Mouse (Mus musculus) heart, embryonic 14.5 days (tissue): Measurements from ENCODE around the gene Herpud2. TPM values are rescaled to one million over a fixed set of nuclear protein-coding genes. Genes with fewer than 3 reads are reported as not detected.

Source experiments
- ATAC-seq: fragments of 200-750 bp; cut with Nextera tagmentation; 2 replicates; pipeline ENCODE4 v1.8.0; 2017; ENCODE audit warnings: low read depth, moderate TSS enrichment; ENCODE audit not compliant: insufficient number of reproducible peaks, insufficient read depth, low FRiP score
- H3K27ac ChIP-seq, 2 experiments: fragments of 200-500 bp in 1 of 2; fragments of 300-500 bp in 1 of 2; sonication (generic) in 1 of 2; replicated peaks in 1 of 2; 2 replicates each; pipeline ENCODE4 v1.5.1; 2012 to 2014; ENCODE audit warnings: low read depth in 2 of 2, low read length in 2 of 2, control low read depth in 1 of 2, mild to moderate bottlenecking in 1 of 2, mixed read lengths in 1 of 2; ENCODE audit not compliant: control insufficient read depth in 1 of 2, insufficient read depth in 1 of 2
- H3K27me3 ChIP-seq: fragments of 300-500 bp; sonication (generic); 2 replicates; pipeline ENCODE4 v1.6.1; 2014; ENCODE audit warnings: mild to moderate bottlenecking, low read length, control low read depth; ENCODE audit not compliant: control insufficient read depth, insufficient read depth
- H3K36me3 ChIP-seq: fragments of 300-500 bp; sonication (generic); 2 replicates; pipeline ENCODE4 v1.6.1; 2014; ENCODE audit warnings: mild to moderate bottlenecking, control low read depth, low read length, mixed read lengths; ENCODE audit not compliant: control insufficient read depth, insufficient read depth
- H3K4me1 ChIP-seq, 2 experiments: fragments of 200-500 bp in 1 of 2; fragments of 300-500 bp in 1 of 2; sonication (generic) in 1 of 2; 2 replicates each; pipeline ENCODE4 v1.6.1; 2012 to 2014; ENCODE audit warnings: low read length in 2 of 2, control low read depth in 1 of 2, mixed read lengths in 1 of 2; ENCODE audit not compliant: control insufficient read depth in 2 of 2, insufficient read depth in 2 of 2
- H3K4me2 ChIP-seq: fragments of 300-500 bp; sonication (generic); 2 replicates; pipeline ENCODE4 v1.6.1; 2014; ENCODE audit warnings: mild to moderate bottlenecking, low read length
- H3K4me3 ChIP-seq, 2 experiments: fragments of 200-500 bp in 1 of 2; fragments of 300-500 bp in 1 of 2; sonication (generic) in 1 of 2; 2 replicates each; pipeline ENCODE4 v1.5.1; 2012 to 2014; ENCODE audit warnings: low read length in 2 of 2, mild to moderate bottlenecking in 2 of 2, control low read depth in 1 of 2, low read depth in 1 of 2, moderate library complexity in 1 of 2; ENCODE audit not compliant: control insufficient read depth in 1 of 2, insufficient read depth in 1 of 2
- H3K9ac ChIP-seq: fragments of 300-500 bp; sonication (generic); 2 replicates; pipeline ENCODE4 v1.6.1; 2014; ENCODE audit warnings: mild to moderate bottlenecking, low read length
- H3K9me3 ChIP-seq: fragments of 300-500 bp; sonication (generic); 2 replicates; pipeline ENCODE4 v1.6.1; 2016; ENCODE audit warnings: low read length, control low read depth; ENCODE audit not compliant: control insufficient read depth
- WGBS: fragments of 180-500 bp; shearing (Covaris S2); extraction: QIAGEN DNeasy Blood & Tissue Kit; methylation state at CpG from one replicate; pipeline ENCODE4 v1.1.7; 2014; 5-methylcytosine and 5-hydroxymethylcytosine counted together
- polyA plus RNA-seq: library from polyadenylated mRNA; unstranded; fragments of >200 nt; fragmentation: Nextera tagmentation; extraction: Ambion mirVana; gene quantifications from 2 replicates; pipeline ENCODE4 v1.2.1, GENCODE M21; 2014

Herpud2 gene
- polyA plus RNA-seq, result 32.4 and 36.7 TPM in 2 replicates

GRCm38 (mm10) chr9:25151611-25152241 lies at the start of gene Herpud2:
Gene Herpud2, minus strand, starts transcription at chr9:25151820.
- no peaks in the 10 kb centered on the region for H3K36me3 ChIP-seq
- peak within 1 kb of the TSS; percentile 88 to 94 for H3K4me3 ChIP-seq
- H3K27me3 ChIP-seq, result no peaks in the 10 kb centered on the region
- WGBS, result under 1% methylated on average over 45 of the region's 51 CpGs
- peak within 1 kb of the TSS; percentile 96 for H3K9ac ChIP-seq
- ATAC-seq, result peak; percentile 97
- peak within 1 kb of the TSS; percentile 93 for H3K4me2 ChIP-seq
- peaks cover 4 to 30% of the 10 kb centered on the region in 2 experiments; a peak in 3 of 4 replicates for H3K4me1 ChIP-seq
- H3K9me3 ChIP-seq, result no peaks in the 10 kb centered on the region
- H3K27ac ChIP-seq, result peak within 1 kb of the TSS; percentile 100

DNA sequence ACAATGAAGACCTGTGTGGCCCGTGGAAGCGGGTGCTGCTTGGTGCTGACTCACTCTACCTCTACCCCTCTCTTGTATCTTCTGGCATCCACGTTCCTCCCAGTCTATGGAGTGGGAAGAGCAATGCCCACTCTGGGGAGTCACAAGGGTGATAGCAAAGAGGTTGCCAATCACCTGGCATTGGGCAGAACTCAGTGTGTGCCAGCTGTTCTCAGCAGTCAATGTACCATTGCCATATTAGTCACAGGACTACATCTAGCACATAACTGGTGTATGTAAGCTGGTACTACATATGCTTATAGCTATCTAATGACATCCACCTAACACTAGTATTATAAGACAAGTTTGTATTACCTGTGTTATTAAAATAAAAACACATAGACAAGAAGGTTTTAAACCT lies 49.4 kb upstream of the Herpud2 start:
- H3K36me3 ChIP-seq, result no peaks in the 10 kb centered on the region
- H3K4me1 ChIP-seq, result peaks cover 6 to 34% of the 10 kb centered on the region in 2 experiments
- H3K9ac ChIP-seq, result no peak overlapping the region; the same call in 1 of the 2 replicates
- H3K4me2 ChIP-seq, result peak overlapping the region; percentile 57; the same call in 1 of the 2 replicates
- no peak for ATAC-seq
- peak overlapping the region; percentile 11 to 91 for H3K27ac ChIP-seq
- H3K27me3 ChIP-seq, result no peaks in the 10 kb centered on the region
- H3K4me3 ChIP-seq, result no peak overlapping the region
- no peaks in the 10 kb centered on the region for H3K9me3 ChIP-seq
- 61% methylated on average over 3 of the region's 3 CpGs for WGBS

- no peaks in the 10 kb centered on the region for H3K36me3 ChIP-seq
- no peak overlapping the region for H3K9ac ChIP-seq
- H3K9me3 ChIP-seq, result 0 out of 2 replicates have a peak, but pooled peaks cover 4% of the 10 kb centered on the region
- H3K27ac ChIP-seq, result peak overlapping the region; percentile 11 to 91; a peak in 3 of 4 replicates
- peaks cover 4 to 32% of the 10 kb centered on the region in 2 experiments for H3K4me1 ChIP-seq
- H3K4me2 ChIP-seq, result no peak overlapping the region; the same call in 1 of the 2 replicates
- no peaks in the 10 kb centered on the region for H3K27me3 ChIP-seq
- no peak for ATAC-seq
- H3K4me3 ChIP-seq, result no peak overlapping the region
- WGBS, result 44% methylated on average over 3 of the region's 3 CpGs
Observed at GRCm38 (mm10) chr9:25200148-25200547, 48.5 kb upstream of the Herpud2 start.

DNA sequence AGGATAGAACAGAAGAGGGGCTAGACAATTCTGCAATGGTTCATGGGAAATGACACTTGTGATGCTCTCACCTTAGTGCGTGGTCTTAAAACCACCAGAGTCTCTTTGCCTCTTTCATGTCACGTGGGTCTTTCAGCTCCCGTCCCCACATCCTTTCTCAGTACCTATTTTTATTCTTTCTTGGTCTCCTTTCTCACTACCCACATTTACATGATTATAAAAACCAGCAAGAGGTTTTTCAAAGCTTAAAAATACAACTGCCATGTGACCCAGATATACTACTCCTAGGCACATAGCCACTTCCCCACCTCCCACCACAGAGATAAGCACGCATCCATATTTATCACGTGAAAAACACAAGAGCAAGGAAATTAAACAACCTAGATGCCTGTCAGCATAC lies 45.1 kb upstream of the Herpud2 start:
- no peak overlapping the region for H3K9ac ChIP-seq
- ATAC-seq, result no peak
- no peaks in the 10 kb centered on the region for H3K36me3 ChIP-seq
- H3K9me3 ChIP-seq, result 0 out of 2 replicates have a peak, but pooled peaks cover 4% of the 10 kb centered on the region
- no peak overlapping the region for H3K4me3 ChIP-seq
- H3K4me2 ChIP-seq, result no peak overlapping the region
- WGBS, result 78% methylated on average over 5 of the region's 5 CpGs
- H3K27ac ChIP-seq, result no peak overlapping the region
- H3K4me1 ChIP-seq, result peaks cover 3 to 20% of the 10 kb centered on the region in 2 experiments; a peak in 3 of 4 replicates
- no peaks in the 10 kb centered on the region for H3K27me3 ChIP-seq

- 62% methylated on average over 2 of the region's 2 CpGs for WGBS
- 0 out of 2 replicates have a peak, but pooled peaks cover 4% of the 10 kb centered on the region for H3K9me3 ChIP-seq
- no peak for ATAC-seq
- H3K36me3 ChIP-seq, result no peaks in the 10 kb centered on the region
- no peaks in the 10 kb centered on the region for H3K27me3 ChIP-seq
- H3K27ac ChIP-seq, result no peak overlapping the region
- no peak overlapping the region for H3K4me2 ChIP-seq
- 0 out of 4 replicates have a peak, but pooled peaks cover 0 to under 1% of the 10 kb centered on the region in 2 experiments for H3K4me1 ChIP-seq
- H3K9ac ChIP-seq, result no peak overlapping the region
- H3K4me3 ChIP-seq, result no peak overlapping the region
Observed at GRCm38 (mm10) chr9:25191612-25192011, 40.0 kb upstream of the Herpud2 start.

DNA sequence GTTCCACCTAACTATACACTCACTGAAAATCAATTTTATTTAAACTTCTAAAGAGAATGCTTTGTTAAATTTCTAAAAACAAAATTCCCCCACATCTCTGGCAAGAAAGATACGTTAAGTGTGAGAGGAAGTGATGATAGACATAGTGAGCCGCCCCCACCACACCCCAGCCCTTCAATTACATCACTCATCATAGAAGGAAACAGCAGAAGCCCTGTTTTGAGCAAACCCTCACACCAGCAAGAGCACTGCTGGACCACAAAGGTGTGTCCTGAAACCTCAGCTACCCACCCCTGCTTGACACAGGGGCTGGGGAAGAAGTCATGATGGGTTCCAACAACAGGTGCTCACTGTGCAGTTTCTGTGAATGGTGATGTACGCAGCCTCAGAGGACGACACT lies 34.9 kb upstream of the Herpud2 start:
- no peak overlapping the region for H3K4me3 ChIP-seq

DNA sequence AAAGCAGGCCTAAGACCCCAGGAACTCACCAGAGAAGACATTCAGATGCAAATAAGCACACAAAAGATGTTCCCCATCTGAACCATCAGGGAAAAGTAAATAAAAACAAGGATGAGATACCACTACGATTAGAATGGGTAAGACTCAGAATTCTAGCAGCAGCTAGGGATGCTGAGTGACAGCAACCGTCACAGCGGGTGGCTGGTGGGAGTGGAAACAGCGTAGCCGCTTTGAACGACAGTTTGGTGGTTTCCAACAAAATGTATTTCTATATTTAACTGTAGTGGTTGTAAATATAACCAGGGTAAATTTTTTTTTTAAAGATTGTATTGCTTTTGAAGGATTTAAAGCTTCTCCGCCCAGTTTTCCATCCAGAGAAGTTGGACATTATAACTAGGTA lies 34.2 kb upstream of the Herpud2 start:
- no peak overlapping the region for H3K4me2 ChIP-seq
- 66% methylated on average over 7 of the region's 7 CpGs for WGBS
- no peak overlapping the region for H3K9ac ChIP-seq
- H3K27ac ChIP-seq, result no peak overlapping the region
- no peaks in the 10 kb centered on the region for H3K27me3 ChIP-seq
- no peak overlapping the region for H3K4me3 ChIP-seq
- H3K9me3 ChIP-seq, result no peaks in the 10 kb centered on the region
- H3K36me3 ChIP-seq, result no peaks in the 10 kb centered on the region
- no peak for ATAC-seq
- 0 out of 4 replicates have a peak, but pooled peaks cover 0 to 2% of the 10 kb centered on the region in 2 experiments for H3K4me1 ChIP-seq

More for the DNA sequence above, 34.9 kb upstream of the Herpud2 start:
- ATAC-seq, result no peak
- no peaks in the 10 kb centered on the region for H3K9me3 ChIP-seq
- H3K9ac ChIP-seq, result no peak overlapping the region
- H3K4me1 ChIP-seq, result 0 out of 4 replicates have a peak, but pooled peaks cover 0 to 2% of the 10 kb centered on the region in 2 experiments
- H3K27ac ChIP-seq, result no peak overlapping the region
- no peak overlapping the region for H3K4me2 ChIP-seq
- H3K36me3 ChIP-seq, result no peaks in the 10 kb centered on the region
- WGBS, result 69% methylated on average over 4 of the region's 4 CpGs
- H3K27me3 ChIP-seq, result no peaks in the 10 kb centered on the region
